Mouse (Mus musculus) left cerebral cortex, postnatal 4 days (tissue): ENCODE results near the gene Rsph1. TPM values are rescaled to one million over a fixed set of nuclear protein-coding genes. Genes with fewer than 3 reads are reported as not detected.
A peak's percentile ranks its signal among the peaks of the same experiment; 100 is the strongest.

Experiments used
- DNase-seq: peaks from one replicate; pipeline ENCODE4 v3.0.0-alpha.2; 2022
- intact Hi-C: fragments of 180-260 bp; cut with DNase I; formaldehyde crosslinking; loops from one replicate; pipeline ENCODE4 v1.15.1; 2025
- total RNA-seq, 2 experiments: library from RNA; stranded (reverse); gene quantifications; 2 replicates each; pipeline ENCODE4 v1.2.3; 2021

The Rsph1 gene
- total RNA-seq, 2 experiments from 2014 or later = 11.9 to 12.6 TPM

DNA sequence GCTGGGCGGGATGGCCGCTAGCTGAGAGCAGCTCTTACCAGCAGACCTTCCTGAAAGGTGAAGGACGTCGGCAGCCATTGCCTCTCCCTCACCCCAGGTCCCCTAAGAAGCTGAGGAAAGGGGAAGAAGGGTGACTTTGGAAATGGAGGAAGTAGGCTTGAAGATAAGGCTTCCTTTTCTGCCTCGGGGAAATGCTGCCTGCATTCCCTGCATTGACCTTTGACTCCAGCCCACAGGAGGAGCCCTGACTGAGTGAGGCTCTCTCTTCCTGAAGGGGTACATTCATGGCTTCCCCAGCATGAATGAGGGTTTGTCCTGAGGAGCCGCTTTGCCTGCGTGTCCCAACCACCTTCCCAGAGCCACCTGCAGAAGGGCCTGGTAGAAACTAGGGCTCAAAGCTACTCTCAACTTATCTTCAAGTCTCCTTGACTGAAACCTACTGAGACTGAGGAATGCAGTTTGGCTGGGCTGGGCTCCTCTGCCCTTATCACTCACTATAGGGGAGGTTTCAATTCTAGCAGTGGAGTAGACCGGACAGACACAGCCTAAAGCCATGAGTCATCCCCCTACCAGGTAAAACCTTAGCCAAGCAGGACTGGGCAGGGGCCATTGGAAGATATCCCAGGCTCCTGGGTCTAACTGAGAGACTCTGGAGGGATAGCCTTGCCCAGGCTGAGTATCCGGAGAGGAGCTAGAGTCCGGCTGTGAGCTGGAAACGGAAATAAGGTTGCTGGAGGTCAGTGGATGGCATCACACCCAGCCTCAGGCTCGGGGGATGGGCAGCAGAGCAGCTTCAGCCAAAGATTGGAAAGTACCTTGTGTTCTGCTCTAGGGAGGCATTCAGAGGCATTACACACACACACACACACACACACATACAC is 28.0 kb upstream of the Rsph1 start:
- intact Hi-C loops = loop anchor here (10.0 kb wide), 1 partner anchor 290 kb away; no protein-coding TSS in a partner anchor
- no peak for DNase-seq

DNA sequence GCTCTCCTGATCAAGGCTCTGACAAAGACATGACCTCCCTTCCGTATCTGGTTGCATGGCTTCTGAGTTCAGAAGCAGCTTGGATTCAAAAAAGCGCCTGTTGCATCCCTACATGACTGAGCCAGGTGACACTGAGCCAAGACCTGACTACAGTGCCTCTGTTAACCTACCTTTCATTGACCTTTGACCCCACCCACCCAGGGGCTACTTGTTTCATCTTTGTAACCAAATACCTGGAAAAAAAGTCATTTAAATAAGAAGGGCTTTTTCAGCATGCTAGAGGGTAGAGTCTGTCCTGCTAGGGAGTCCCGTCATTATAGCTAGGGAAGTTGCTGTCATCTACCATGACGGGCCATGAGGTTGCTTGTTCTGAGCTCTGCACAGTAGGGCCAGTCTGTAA is 26.2 kb upstream of the Rsph1 start:
- intact Hi-C loops = loop anchor here (10.0 kb wide), 1 partner anchor 289 kb away; no protein-coding TSS in a partner anchor
- DNase-seq = no peak

DNA sequence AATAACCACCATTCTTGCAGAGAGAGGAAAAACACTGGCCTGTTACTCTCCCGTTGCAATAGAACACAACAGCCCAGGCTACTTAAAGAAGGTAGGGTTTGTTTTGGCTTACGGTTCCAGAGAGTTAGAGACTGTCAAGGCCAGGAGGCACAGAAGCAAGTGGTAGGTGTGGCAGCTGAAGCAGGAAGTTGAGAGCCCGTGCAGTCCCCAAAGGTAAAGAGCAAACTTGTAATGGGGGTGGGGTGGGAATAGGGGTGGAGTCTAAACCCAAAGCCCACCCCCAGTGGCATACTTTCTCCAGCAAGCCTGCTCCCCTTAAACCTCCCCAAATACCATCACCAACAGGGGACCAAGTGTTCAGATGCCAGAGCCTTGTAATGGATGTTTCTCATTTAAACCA is 23.6 kb upstream of the Rsph1 start:
- intact Hi-C loops = loop anchor here (10.0 kb wide), 1 partner anchor 286 kb away; no protein-coding TSS in a partner anchor
- DNase-seq = no peak

DNA sequence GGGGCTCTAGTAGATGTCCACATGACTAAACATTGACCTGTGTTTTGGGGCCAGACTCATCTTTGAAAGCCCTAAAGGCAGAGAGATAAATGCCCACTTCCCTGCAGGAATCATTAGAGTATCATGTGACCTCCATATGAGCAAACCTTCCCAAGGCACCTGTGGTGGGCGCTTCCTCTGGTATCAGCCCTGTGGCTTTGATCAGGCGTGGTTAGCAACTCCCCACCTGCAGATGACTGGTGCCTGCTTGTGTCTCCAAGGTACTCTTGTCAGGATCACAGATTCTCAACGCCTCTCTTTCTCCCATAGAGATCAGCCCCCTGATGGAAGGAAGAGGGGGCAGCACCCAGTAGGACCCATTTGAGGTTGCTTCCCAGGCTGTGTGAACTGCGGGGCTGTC is 22.8 kb upstream of the Rsph1 start:
- intact Hi-C loops = loop anchor here (10.0 kb wide), 1 partner anchor 285 kb away; no protein-coding TSS in a partner anchor
- no peak for DNase-seq

DNA sequence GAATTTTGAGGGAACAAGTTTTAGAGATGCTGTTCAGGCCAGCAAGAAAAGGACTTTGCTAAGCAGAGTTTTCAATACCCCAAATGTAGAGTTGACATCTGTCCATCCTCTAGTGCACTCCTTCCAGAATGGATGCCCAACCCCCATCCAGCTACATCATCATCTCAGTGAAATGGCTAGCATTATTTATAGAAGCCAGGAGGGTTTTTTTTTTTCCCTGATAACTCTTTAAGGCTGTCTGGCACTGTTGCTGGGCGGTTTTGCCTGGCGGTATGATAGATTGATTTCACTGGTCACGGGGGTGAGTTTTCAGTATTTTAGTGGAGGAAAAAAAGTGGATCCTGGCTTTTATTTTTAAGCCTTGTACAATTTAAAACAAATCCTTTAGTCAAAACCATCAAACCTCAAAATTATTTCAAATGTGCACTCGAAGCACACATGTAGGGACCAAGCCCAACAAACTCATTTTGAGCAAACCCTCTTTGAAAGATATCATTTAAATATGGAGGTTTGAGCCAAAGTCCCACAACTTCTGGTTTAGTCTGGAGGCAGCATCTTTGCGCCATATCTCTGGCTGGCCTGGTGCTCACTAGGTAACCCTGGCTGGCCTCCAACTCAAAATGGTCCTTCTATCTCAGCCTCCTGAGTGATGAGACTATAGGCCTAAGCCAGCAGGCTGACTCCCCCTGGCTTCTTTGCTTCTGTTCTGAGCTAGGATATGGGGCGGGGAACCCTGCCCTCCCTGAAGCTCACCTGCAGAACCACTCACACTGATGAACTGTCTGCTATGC is 21.4 kb upstream of the Rsph1 start:
- DNase-seq = no peak
- intact Hi-C loops = no loop called here

DNA sequence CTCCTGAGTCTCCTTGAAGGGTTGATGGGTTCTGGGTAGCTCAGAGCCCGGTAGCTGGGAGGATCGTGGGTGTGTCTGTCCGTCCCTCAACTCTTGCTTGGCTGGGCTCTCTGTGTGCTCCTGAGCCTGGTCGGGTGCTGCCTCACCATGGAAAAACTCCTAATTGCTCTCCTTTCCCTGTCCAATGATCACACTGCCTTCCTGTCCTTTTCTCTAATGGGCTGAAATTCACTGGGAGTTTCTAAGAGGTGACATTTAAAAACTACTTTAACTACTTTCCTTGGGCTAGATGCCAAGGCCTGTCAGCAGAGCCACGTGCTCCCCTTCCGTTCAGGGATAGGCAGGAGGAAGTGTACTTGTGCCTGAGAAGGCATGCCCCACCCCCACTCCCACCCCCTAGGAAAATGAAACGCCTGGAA is 20.3 kb upstream of the Rsph1 start:
- intact Hi-C loops = loop anchor here (2.0 kb wide), 1 partner anchor 39 kb away; no protein-coding TSS in a partner anchor
- DNase-seq = no peak

DNA sequence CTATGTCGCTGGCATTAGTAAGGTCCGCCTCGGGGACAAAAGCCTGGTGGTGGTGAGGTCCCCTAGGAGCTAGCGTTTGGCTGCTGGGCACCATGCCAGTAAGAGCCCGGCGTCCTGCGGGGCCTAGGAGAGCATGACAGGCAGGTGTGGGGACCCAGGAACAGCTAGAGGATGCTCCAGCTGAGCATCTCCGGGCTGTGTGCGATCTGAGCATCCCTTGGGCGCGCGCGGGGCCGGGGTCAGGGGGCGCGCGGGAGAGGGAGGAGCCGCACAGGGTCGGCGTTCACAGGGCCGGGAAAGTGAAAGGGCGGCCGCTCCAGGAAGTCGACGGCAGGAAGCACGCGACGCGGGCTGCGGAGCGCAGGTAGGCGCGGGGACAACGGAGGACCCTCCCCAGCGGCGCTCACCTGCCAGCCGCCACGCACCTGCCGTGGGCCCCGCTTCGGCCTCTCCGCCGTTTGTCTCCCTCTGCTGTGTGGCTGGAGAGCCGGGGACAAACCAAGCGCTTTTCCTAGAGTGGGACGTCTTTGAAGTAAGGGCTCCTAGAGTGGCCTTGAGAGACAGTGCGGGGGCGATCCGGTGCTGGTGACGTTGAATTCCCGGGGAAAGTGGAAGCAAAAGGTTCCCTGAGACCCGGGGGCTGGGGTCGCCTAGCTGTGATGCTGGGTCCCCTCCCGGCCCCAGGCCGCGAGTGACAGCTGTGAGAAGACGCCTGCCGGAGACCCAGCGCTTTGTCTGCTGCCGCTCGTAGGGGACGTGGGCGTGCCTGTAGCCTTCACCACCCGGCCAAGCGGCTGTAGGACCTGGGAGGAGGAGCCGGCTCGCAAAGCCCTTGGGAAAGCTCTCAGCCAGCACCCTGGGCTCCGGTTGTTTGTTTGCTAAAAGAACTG is 19.0 kb upstream of the Rsph1 start:
- intact Hi-C loops = loop anchor here (2.0 kb wide), 1 partner anchor 37 kb away; no protein-coding TSS in a partner anchor
- DNase-seq = peak; percentile 78

DNA sequence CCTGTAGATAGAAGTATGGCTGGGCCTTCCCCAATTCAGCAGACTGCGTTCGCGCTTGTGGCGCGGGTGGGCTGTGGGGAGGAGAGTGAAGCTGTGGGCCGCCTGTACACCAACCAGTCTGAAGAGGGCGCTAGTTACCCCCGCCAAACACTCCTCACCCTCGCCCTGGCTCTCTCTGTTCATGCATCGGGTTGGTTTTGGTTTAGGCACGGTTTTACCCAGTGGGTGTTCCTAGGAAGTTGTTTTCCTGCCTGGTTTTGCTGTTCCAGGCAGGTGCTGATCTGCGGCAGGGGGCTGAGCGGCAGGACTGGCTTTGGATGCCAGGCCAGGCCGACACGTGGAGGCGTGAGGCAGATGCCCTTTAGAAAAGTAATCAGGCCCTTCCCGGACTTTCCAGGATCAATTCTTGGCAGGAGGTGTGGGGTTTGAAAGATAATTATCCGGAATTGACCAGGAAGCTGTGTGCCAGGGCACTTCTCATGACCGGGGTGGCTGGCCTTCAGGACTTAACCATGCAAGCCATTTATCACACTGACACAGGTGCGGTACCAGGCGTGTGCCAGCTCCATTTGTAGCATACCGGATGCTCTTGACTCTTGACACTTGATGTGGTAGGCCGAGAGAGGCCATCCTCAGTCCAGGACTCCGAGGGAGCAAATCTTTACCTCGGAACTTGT is 18.2 kb upstream of the Rsph1 start:
- intact Hi-C loops = no loop called here
- DNase-seq = peak; percentile 40

DNA sequence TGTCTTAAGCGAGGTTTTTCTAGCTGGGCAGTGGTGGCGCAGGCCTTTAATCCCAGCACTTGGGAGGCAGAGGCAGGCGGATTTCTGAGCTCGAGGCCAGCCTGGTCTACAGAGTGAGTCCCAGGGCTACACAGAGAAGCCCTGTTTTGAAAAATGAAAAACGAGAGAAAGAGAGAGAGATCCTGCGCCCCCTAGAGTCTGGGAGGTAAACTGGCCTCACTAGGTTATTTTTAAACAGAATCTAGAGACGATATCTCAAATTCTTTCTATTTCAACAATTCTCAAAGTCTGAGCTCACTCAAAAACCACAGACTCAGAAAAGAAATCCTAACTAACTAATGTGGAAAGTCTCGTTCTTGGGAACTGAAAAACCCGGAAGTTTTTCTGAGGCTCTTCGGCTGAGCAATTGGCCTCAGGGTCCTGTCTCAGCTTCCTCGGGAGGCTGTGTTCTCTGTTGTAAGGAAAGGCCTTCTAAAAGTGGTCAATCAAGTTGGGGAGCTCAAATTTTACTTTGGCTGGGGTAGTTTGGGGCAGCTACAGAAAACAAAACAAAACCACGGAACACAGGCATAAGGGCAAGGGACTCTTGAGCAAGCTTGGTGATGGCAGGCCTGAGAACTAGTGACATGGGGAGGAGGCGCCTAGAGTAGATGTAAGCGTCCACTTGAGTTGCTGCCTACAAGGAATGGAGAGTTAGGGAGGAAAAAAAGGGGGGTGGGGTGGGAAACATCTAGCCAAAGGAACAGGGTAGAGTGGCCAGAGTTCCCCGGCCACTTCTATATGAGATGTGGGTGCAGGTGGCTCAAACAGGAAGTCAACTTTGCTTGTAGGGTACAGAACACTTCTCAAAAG is 17.4 kb upstream of the Rsph1 start:
- intact Hi-C loops = no loop called here
- no peak for DNase-seq

DNA sequence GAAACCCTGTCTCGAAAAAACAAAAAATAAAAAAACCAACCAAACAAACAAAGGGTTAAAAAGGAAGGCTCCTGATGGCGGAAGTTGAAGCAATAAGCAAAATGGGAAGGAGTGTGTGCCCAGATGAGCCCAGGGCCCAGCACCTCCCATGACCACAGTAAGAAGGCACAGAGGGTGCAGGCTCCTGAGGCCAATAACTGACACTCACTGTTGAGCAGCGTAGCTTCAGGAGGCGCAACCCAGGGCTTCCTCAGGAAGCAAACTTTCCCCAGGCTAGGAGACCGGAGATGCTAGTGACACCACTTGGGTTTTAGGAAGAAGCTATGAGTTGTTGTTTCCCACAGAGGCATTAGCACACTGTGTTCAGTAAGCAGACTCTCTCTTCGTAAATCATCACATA is 13.7 kb upstream of the Rsph1 start:
- intact Hi-C loops = no loop called here
- DNase-seq = no peak

DNA sequence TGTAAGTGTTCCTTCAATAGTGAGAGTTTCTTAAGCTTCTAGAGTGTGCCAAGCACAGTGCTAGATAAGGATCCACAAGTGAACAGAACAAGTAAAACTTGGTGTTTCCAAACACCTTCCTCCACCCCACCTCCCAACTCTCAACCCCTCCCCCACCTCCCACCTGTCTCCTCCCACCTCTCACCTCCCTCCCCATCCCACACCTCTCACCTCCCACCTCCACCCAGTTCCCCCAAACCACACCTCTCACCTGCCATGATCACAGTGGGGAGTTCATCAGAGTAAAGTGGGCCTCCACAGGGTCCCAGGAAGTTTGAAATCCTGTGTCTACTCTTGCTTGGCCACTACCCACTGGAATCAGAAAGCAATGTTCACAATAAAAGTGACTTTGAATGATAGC is 13.1 kb upstream of the Rsph1 start:
- DNase-seq = no peak
- intact Hi-C loops = no loop called here

DNA sequence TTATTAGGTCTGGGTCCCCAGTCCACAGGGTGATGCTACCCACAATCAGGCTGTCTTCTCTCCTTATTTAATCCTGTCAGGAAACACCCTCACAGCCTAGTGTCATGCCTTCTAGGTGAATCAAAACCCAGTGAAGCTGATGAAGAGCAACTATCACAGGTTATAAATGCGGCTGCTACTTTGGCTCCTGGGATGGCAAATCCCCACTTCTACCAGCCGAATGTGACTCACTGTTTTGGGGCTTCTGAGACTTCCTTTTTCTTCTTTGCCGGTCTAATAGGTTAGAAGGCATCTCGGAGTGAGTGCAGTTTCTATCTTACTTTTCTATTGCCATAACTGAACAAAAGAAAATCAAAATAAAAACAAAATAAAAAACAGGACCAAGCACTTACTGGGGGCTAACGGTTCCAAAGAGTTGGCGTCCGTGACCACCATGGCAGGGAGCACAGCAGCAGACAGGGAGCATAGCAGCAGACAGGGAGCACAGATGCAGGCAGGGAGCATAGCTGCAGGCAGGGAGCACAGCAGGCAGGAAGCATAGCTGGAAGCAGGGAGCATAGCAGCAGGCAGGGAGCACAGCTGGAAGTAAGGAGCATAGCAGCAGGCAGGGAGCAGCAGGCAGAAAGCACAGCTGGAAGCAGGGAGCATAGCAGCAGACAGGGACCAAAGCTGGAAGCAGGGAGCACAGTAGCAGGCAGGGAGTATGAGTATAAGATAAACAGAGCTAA is 12.0 kb upstream of the Rsph1 start:
- intact Hi-C loops = no loop called here
- no peak for DNase-seq

DNA sequence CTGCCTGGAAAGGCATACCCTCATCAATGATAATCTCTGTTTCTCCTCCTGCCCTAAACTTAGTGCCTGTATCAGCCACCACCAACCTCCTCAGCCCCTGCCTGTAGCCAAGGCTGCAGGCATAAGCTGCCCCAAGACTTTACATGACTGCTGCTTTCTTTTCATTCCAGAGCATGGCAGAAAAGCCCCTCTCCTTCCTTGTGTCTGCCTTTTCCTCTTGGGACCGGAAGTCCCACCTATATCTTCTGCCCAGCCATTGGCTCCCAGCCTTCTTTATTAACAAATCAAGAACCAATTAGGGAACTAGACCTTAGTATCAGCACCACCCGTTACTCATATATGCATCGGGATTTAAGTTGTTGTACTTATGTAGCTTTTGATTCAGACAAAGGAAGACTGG is 10.0 kb upstream of the Rsph1 start:
- intact Hi-C loops = no loop called here

DNA sequence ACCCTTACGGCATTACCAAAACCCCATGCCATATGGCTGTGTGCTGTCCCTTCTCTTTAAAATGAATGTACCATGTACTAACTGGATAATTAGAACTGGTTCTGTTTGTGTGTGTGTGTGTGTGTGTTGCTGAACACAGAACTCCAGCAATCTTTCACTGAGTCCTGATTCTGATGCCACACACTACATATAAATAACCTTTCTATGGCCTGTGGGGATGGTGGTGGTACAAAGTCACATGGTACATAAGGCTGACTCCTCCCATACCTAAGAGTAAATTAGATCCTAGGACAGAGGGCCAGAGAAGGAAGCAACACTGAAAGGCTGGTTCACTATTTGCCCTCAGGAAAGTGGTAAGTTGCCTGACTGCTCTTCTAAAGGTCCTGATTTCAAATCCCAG is 9.3 kb upstream of the Rsph1 start, which contains the start of gene Slc37a1:
Gene Slc37a1, plus strand, starts transcription at position 301 of the 400 bp plus-strand sequence.
- DNase-seq = no peak
- intact Hi-C loops = no loop called here

More for the DNA sequence above, 10.0 kb upstream of the Rsph1 start:
- DNase-seq = no peak

DNA sequence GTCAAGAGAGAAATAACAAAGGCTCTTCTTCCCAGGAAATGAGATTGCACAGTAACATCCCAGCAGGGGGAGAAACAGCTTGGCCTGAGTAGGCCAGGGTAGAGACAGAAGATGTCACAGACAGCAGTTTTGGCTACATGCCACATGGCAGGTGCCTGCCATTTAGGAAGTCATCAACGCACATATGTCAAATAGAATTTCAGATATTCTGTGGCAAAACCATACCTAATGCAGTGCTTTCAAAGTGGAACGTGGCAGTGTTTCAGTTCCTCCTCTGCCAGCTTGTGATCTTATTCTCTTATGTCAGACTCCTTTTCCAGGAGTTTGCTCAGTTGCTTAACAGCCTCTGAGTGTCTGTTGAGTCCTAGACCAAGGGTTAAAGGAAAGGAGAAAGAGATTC is 8.7 kb upstream of the Rsph1 start:
- peak; percentile 68 for DNase-seq
- intact Hi-C loops = no loop called here

DNA sequence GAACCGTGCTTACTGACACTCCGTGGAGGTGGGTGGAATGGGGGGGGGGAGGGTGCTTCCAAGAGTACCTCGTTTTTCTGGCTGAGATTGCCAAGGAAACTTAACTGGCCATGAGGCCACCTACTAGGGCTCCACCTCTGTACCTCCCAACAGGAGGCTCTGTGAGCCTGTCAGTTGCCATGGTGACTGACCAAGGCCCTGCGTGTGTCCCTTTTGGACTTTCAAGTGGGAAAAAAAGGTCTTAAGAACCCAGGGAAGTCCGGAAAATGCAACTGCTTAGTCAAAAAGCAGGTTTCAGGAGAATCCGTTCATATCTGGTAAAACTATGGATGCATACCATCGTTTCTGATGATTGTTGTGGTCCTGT is 5.5 kb upstream of the Rsph1 start:
- no peak for DNase-seq
- intact Hi-C loops = no loop called here

DNA sequence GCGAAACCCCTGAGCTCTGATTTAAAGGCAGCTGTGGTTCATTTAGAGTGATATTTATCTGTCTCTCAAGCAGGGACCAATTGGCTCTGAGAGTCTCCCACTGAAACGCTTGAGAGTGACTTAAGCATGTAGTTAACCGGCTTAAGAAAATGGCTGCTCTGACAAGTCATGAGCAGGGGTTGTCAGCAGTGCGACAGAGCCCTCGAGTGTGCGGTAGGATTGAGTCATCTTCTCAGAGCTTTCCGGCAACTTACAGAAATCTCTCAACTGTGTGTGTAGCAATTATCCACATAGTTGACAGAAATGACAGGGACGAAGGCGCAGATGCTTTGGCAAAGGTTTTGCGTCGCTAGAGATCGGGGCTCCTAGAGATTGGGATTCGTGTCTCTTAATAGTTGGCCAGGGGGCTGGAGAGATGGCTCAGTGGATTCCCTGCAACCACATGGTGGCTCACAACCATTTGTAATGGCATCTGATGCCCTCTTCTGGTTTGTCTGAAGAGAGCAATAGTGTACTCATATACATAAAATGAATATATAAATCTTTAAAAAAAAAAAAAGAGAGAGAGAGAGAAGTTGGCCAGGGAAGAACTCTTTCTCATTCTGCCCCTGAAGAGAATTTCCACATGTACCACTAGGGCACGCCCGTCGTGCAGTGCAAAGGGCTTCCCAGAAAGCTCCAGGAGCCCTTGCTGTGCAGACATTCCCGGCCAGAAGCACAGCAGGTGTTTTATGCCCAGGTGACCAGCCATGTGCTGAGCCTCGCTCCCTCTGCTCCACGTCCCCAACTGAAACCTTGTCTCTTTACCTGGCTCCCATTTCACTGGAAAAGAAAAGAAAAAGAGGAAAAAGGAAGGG is 4.9 kb upstream of the Rsph1 start:
- DNase-seq = no peak
- intact Hi-C loops = no loop called here
